In the genomic region with DNA sequence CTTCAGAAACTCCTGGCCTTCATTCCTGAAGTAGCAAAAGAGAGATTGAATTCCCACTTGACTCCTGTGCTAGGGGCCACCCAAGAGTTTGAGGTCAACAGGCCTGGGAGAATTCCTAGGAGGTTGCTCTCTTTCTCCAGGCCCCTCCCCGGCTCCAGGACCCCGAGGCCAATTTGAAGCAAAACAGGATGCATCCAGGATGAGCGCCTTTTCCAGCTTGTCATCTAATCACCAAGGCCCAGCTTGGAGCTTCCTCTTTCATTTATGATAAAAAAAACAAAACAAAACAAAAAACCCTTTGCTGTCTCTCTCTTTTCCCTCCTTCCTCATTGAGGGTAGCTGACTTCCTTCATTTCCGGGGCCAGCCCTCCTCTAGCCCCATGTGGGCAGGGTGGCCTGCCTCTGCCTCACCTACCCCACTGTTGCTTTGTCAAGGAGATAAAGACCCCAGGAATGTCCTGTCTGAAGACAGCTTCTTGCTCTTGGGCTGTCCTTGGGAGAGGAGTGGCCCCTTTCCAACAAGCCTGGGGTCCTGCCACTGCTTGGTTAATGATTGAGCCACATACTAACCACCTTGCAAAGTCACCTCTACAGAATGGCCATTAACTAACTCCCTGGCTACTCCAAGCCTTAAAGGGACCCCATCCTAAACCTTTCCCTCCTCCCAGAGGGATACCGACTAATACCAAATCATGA, we compare ENCODE assay signal across 12 mouse cellular contexts. TPM values are rescaled to one million over a fixed set of nuclear protein-coding genes. Genes with fewer than 3 reads are reported as not detected.
A peak's percentile ranks its signal among the peaks of the same experiment; 100 is the strongest.
DNase-seq lines count a peak whose midpoint lies in the region; ATAC-seq and TF ChIP-seq lines count a peak whose summit lies in the region.
"Had no signal": no experiment of that assay in that cellular context is flagged by ENCODE, and none has a peak within 500 bp of the region (broad histone marks: within the 10 kb centered on the region; RNA-seq: fewer than 3 reads in every experiment).

No protein-coding gene starts in this region.

- no peak overlapping the region for H3K9ac ChIP-seq in ES-Bruce4 (ENCODE audit: low read depth, poor library complexity, severe bottlenecking)
- 0 out of 2 replicates have a peak overlapping the region, but pooled peaks have one; percentile 20 for H3K9ac ChIP-seq in heart, embryonic 16.5 days (ENCODE audit: low read length)
- H3K9ac ChIP-seq: forebrain, embryonic 13.5 days; limb, embryonic 15.5 days; neural tube, embryonic 12.5 days had no signal

- no peak overlapping the region for H3K4me3 ChIP-seq in ES-Bruce4 (ENCODE audit: low read depth, low read length)
- no peak overlapping the region for H3K4me3 ChIP-seq in heart, embryonic 16.5 days (ENCODE audit: low read length)
- H3K4me3 ChIP-seq in forebrain, embryonic 10.5 days: no peak overlapping the region
- H3K4me3 ChIP-seq: forebrain, embryonic 13.5 days; limb, embryonic 15.5 days; neural tube, embryonic 12.5 days had no signal

- H3K27me3 ChIP-seq in ES-Bruce4 (ENCODE audit: control insufficient read depth, insufficient read depth, low read length, poor library complexity, severe bottlenecking): no peaks in the 10 kb centered on the region
- H3K27me3 ChIP-seq in heart, embryonic 16.5 days (ENCODE audit: control insufficient read depth, insufficient read depth, low read length): peaks cover 6% of the 10 kb centered on the region; the same call in 1 of the 2 replicates
- H3K27me3 ChIP-seq in forebrain, embryonic 10.5 days (ENCODE audit: poor library complexity, severe bottlenecking): peaks cover 99% of the 10 kb centered on the region

- H3K36me3 ChIP-seq in ES-Bruce4 (ENCODE audit: control insufficient read depth, insufficient read depth, low read length, poor library complexity, severe bottlenecking): no peaks in the 10 kb centered on the region
- H3K36me3 ChIP-seq in heart, embryonic 16.5 days (ENCODE audit: control insufficient read depth, insufficient read depth): no peaks in the 10 kb centered on the region
- H3K36me3 ChIP-seq in forebrain, embryonic 10.5 days (replicated peaks): no peaks in the 10 kb centered on the region
- H3K36me3 ChIP-seq: limb, embryonic 15.5 days; neural tube, embryonic 12.5 days had no signal

- DNase-seq in ZHBTc4 (ENCODE audit: low read depth, low spot score): peak; percentile 26
- DNase-seq in kidney, postnatal 36 days: peak; percentile 65 to 81
- no peak for DNase-seq in cerebellum, adult 11-12 months
- DNase-seq in thymus, adult 18-20 months: no peak
- DNase-seq in forebrain, embryonic 10.5 days (ENCODE audit: extremely low spot score, low spot score): no peak
- DNase-seq in retina, postnatal 1 day: no peak
- DNase-seq: cerebellum, adult 11 months had no signal

- peak overlapping the region; percentile 55; the same call in 1 of the 2 replicates for H3K27ac ChIP-seq in ES-Bruce4 (ENCODE audit: insufficient read depth, low read length)
- peak overlapping the region; percentile 86 for H3K27ac ChIP-seq in heart, embryonic 16.5 days (ENCODE audit: low read length)
- H3K27ac ChIP-seq in forebrain, embryonic 10.5 days: no peak overlapping the region
- H3K27ac ChIP-seq: forebrain, embryonic 13.5 days; limb, embryonic 15.5 days; neural tube, embryonic 12.5 days had no signal

- H3K4me2 ChIP-seq in heart, embryonic 16.5 days (ENCODE audit: low read depth, low read length): peak overlapping the region; percentile 26; the same call in 1 of the 2 replicates
- H3K4me2 ChIP-seq: forebrain, embryonic 13.5 days; limb, embryonic 15.5 days; neural tube, embryonic 12.5 days had no signal

- TF ChIP-seq EP300 in ES-Bruce4 (IDR thresholded peaks at IDR 0.05; ENCODE audit: insufficient read depth, low read depth, low read length): no peak

- no peak for TF ChIP-seq POLR2A in ES-Bruce4 (IDR thresholded peaks at IDR 0.05; ENCODE audit: insufficient read depth, low read length)

- no peaks in the 10 kb centered on the region for H3K9me3 ChIP-seq in ES-Bruce4 (replicated peaks; ENCODE audit: control insufficient read depth, insufficient read depth, low read length, poor library complexity, severe bottlenecking)
- H3K9me3 ChIP-seq in heart, embryonic 16.5 days (replicated peaks; ENCODE audit: control insufficient read depth, low read length): no peaks in the 10 kb centered on the region
- no peaks in the 10 kb centered on the region for H3K9me3 ChIP-seq in forebrain, embryonic 10.5 days
- H3K9me3 ChIP-seq: forebrain, embryonic 13.5 days; limb, embryonic 15.5 days; neural tube, embryonic 12.5 days had no signal

- no peak for ATAC-seq in heart, embryonic 16.5 days (replicated peaks; ENCODE audit: extremely low read depth, insufficient read depth, low FRiP score)
- ATAC-seq: forebrain, embryonic 13.5 days had no signal

- WGBS in heart, embryonic 16.5 days: 49% methylated on average over 5 of the region's 5 CpGs
- WGBS in forebrain, embryonic 10.5 days: 47% methylated on average over 5 of the region's 5 CpGs

- peaks cover 2% of the 10 kb centered on the region for H3K4me1 ChIP-seq in ES-Bruce4 (ENCODE audit: control insufficient read depth, insufficient read depth, low read length)
- peaks cover 29% of the 10 kb centered on the region for H3K4me1 ChIP-seq in heart, embryonic 16.5 days (ENCODE audit: control insufficient read depth, insufficient read depth, low read length)
- peaks cover 30% of the 10 kb centered on the region for H3K4me1 ChIP-seq in forebrain, embryonic 10.5 days
- H3K4me1 ChIP-seq: forebrain, embryonic 13.5 days; neural tube, embryonic 12.5 days had no signal

- TF ChIP-seq CTCF in ES-Bruce4 (IDR thresholded peaks at IDR 0.05; ENCODE audit: low read depth, low read length): no peak

RNA-seq across cellular contexts. Expression of gene Stard8, which starts 43.5 kb away (rescaled TPM):
- polyA plus RNA-seq in ES-Bruce4 (2011; ENCODE audit: insufficient read depth, insufficient read length, low read depth, missing spikeins): 24.5 and 24.8 TPM in 2 replicates
- polyA plus RNA-seq in heart, embryonic 16.5 days (2015; fragmentation: Nextera tagmentation; extraction: Ambion mirVana): 16.0 and 16.1 TPM in 2 replicates
- polyA plus RNA-seq in forebrain, embryonic 10.5 days (2016; fragmentation: Nextera tagmentation; extraction: Ambion mirVana): 10.9 and 11.4 TPM in 2 replicates

Comparison
In these comparisons a context has a peak if more than half of its experiments do, and no peak if none do; other contexts are left out.
1. DNase-seq: peak in ZHBTc4 (single experiment) and kidney, postnatal 36 days (2 of 2); none in cerebellum, adult 11-12 months (single experiment), thymus, adult 18-20 months (0 of 2), forebrain, embryonic 10.5 days (single experiment) and retina, postnatal 1 day (single experiment).